Mouse (Mus musculus) liver (tissue): Measurements from ENCODE around the gene 9430097D07Rik.

Experiments
- DNase-seq: peaks from one replicate; pipeline ENCODE4 v3.0.0-alpha.2; 2020; ENCODE audit warnings: mixed read lengths

Gene 9430097D07Rik

DNA sequence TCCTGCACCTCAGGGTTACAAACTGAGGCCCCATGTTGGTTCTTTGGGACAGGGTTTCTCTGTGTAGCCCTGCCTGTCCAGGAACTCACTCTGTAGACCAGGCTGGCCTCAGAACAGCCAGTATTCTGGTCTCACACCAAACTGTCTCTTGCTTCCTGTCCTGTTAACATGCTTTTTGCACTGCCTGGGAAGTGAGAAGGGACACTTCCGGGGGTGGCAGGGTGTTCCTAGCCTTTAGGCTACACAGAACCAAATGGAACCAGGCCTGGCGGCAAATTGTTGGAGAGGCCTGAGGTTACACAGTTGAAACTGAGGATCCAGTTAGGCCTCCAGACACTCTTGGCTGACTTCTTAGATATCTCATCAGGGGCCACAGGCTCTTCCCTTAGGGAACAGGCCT is 42.3 kb downstream of the 9430097D07Rik start:
- DNase-seq: no peak

DNA sequence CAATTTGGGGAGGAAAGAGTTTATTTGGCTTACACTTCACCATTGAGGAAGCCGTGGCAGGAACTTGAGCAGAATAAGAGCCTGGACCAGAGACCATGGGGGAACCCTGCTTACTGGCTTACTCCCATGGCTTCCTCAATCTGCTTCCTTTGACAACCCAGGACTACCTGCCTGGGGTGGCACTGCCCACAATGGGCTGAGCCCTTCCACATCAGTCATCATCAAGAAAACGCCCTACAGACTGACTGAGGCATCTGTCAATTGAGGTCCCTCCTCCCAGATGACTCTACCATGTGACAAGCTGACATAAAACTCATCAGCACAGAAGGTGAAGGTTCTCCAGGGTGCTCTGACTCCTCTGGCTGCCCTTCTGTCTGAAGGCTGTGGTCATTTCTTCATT is 45.0 kb downstream of the 9430097D07Rik start:
- DNase-seq: no peak

DNA sequence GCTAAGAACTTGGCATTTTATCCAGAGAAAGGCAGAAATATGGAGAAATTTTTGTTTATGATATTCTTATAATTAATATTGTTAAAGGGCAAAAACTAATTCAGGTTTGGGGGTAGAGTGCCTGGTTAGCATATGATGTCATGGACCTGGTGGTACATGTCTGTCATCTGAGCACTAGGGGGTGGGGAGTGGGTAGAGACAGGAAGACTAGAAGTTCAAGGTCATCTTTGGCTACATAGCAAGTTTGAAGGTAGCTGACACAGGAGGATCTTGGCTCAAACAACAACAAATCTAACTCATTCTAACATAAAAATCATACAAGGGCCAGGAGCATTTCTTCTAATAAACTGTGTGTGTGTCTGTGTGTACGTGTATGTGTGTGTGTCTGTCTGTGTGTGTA is 47.2 kb downstream of the 9430097D07Rik start:
- DNase-seq: no peak

DNA sequence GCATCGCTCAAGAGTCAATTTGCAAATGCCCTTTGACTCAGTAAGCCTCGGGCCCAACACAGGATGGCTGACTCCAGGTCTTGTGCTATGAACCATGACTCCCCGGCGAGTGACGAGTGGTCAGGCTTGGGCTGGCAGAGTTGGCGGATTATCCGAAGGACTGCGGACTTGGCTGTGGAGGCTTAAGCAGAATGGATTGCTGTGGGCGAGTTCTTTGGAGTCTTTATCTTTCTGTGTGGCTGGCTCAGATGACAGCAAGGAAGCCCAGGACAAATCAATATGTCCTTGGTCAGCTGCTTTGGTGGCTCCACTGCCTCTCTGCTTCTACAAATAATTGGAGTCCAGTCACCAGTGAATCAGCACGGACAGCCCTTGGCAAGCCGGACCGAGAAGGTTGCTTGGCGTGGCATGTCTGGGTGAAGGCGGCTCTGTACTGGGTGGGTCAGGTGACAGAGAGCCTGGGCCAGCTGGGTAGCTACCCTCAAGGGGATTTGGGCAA is 48.0 kb downstream of the 9430097D07Rik start:
- no peak for DNase-seq

DNA sequence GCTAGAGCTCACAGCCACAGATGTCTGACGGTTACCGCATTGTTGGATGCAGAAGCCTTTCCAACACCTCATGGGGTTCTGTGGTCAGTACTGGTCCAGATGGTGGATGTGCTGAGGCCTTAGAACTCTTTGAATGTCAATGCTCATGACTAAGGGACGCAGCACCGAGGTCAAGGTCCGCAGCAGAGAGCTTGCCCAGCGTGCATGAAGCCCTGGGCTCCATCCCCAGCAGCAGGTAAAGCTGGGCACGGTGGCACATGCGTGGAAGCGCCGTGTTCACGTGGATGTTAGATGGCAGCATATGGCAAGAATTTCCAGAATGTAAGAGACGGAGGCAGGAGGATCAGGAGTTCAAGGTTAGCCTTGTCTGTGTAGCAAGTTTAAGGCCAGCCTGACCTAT is 49.7 kb downstream of the 9430097D07Rik start:
- no peak for DNase-seq

DNA sequence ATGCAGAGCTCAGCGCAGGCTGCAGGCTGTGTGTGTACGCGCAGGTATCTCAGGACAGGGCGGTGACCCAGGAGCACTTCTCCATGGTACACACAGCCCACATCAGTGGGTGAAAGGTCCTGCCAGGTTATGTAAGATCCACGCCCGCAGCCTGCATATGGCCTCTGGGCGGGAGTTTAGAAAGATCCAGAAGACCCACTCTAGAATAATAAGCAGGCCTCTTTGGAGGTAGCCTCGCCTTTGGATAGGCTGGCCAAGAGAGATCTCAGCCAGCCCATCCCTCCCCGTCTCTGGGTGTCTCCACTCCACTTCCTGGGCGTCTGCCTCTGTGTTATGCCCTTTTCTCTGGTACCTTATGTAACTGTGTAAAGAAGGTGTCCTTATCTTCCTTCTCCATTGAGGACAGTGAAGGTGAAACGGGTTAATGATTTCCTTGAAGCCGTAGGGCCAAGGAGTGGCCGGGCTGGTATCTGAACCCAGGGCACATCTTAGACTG is 50.9 kb downstream of the 9430097D07Rik start:
- no peak for DNase-seq
